Mouse (Mus musculus) erythroblast, embryonic 14.5 days (primary cell): ENCODE results near the gene Col15a1. TPM values are rescaled to one million over a fixed set of nuclear protein-coding genes. Genes with fewer than 3 reads are reported as not detected.

Source experiments
- H3K27me3 ChIP-seq: 2 replicates; pipeline ENCODE4 v1.6.1; 2012; ENCODE audit warnings: inconsistent platforms; ENCODE audit not compliant: control insufficient read depth
- H3K36me3 ChIP-seq: 2 replicates; pipeline ENCODE4 v1.6.1; 2012; ENCODE audit warnings: mild to moderate bottlenecking, inconsistent platforms; ENCODE audit not compliant: control insufficient read depth
- H3K4me1 ChIP-seq: 2 replicates; pipeline ENCODE4 v1.6.1; 2012; ENCODE audit warnings: inconsistent platforms; ENCODE audit not compliant: control insufficient read depth
- H3K4me3 ChIP-seq: replicated peaks from 2 replicates; pipeline ENCODE3; 2012; ENCODE audit warnings: moderate library complexity, mild to moderate bottlenecking, inconsistent platforms
- H3K9me3 ChIP-seq: 2 replicates; pipeline ENCODE4 v1.6.1; 2012; ENCODE audit warnings: low read length, inconsistent platforms, mixed read lengths; ENCODE audit not compliant: control insufficient read depth
- GATA1 ChIP-seq: IDR thresholded peaks from 2 replicates; pipeline ENCODE4 v1.6.1; 2012; ENCODE audit warnings: low read length, inconsistent platforms, mixed read lengths
- TAL1 ChIP-seq: IDR thresholded peaks from 3 replicates; pipeline ENCODE4 v1.6.1; 2012; ENCODE audit warnings: low read length, inconsistent platforms, mixed read lengths
- polyA plus RNA-seq: library from polyadenylated mRNA; stranded (reverse); fragments of >175 nt; gene quantifications from 2 replicates; pipeline ENCODE4 v1.2.3, GENCODE M21; 2012

The Col15a1 gene
- polyA plus RNA-seq, 1 experiment = not detected

DNA sequence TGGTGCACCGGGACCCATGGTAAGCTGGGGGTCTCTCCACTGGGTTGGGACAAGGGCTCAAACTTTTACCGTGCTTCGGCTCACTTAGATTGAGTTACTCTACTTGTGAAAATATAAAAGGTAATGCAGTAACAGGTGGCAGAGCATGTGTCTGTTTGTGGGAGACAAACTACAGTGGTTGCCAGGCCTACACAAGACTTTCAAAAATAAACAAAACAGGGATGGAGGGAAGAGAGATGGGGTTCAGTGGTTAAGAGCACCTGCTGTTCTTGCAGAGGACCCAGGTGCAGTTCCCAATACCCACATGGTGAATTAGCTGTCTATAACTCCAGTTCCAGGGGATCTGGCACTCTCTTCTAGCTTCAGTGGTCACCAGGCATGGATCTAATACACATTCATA lies 81.6 kb downstream of the Col15a1 start:
- no peak overlapping the region for H3K4me3 ChIP-seq
- TF ChIP-seq GATA1 (no peak), TAL1 (no peak)

DNA sequence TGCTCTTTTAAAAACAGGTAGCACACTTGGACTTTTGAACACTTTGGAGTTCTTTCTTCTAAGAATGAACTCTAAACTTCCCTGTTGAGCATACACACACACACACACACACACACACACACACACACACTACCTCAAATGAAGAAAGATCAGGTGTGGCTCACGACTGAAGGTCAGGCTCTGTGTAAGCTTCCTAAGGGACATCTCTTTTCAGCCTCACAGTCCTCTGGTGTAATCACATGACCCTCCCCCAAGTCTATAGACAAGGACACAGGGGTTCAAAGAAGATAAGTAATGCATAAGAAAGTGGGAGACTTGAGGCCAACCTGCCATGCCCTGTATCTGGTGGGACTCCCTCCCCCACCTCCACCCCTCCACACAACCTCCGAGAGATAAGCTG lies 82.5 kb downstream of the Col15a1 start:
- Histone ChIP-seq H3K4me1 (peaks cover 53% of the 10 kb centered on the region), H3K9me3 (no peaks in the 10 kb centered on the region), H3K36me3 (no peaks in the 10 kb centered on the region), H3K27me3 (no peaks in the 10 kb centered on the region), H3K4me3 (no peak overlapping the region)
- TF ChIP-seq TAL1 = no peak
- TF ChIP-seq GATA1 = no peak

More for the DNA sequence above, 81.6 kb downstream of the Col15a1 start:
- no peaks in the 10 kb centered on the region for H3K27me3 ChIP-seq
- no peaks in the 10 kb centered on the region for H3K36me3 ChIP-seq
- H3K9me3 ChIP-seq = no peaks in the 10 kb centered on the region
- H3K4me1 ChIP-seq = peaks cover 51% of the 10 kb centered on the region

DNA sequence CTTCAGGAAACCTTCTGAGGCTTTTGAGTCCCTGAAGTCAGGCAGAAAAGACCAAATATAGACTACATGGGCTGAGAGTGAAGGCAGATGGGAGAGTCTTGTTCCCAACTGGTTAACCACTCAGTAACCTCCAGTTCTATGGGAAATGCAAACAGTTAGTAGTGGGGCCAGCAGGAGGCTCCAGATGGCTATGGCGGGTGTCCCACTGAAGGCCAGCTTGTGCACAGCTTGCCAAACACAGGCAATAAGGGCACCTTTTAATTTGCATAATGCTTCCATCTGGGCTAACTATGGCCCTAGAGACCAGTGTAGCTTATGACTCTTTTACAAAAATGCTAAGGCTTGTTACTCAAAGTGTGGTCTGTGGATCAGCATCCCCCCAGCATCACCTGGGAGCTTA lies 83.1 kb downstream of the Col15a1 start:
- no peak overlapping the region for H3K4me3 ChIP-seq
- no peaks in the 10 kb centered on the region for H3K9me3 ChIP-seq
- no peaks in the 10 kb centered on the region for H3K36me3 ChIP-seq
- no peaks in the 10 kb centered on the region for H3K27me3 ChIP-seq
- peaks cover 57% of the 10 kb centered on the region for H3K4me1 ChIP-seq
- TF ChIP-seq TAL1 (no peak), GATA1 (no peak)

DNA sequence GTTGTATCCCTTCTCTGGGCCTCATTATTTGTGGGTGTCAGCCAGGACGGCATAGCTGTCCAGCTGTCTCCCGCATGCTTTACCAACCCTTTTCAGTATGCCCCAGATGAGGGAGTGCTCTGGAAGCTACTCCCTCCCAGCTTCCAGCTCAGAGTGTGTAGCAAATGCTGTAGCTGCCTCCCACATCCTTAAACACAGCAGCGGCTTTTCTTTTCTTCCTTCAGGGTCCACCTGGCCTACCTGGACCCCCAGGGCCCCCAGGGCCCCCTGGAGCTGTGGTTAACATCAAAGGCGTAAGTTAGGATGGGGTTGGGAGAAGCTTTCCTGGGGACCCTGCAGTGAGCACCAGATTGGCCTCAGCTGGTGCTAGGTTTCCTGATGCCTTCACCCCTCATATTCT lies 85.0 kb downstream of the Col15a1 start:
- H3K4me1 ChIP-seq = peaks cover 68% of the 10 kb centered on the region
- H3K4me3 ChIP-seq = no peak overlapping the region
- no peaks in the 10 kb centered on the region for H3K27me3 ChIP-seq
- no peaks in the 10 kb centered on the region; the same call in 1 of the 2 replicates for H3K36me3 ChIP-seq
- no peak for TF ChIP-seq GATA1
- TF ChIP-seq TAL1 = no peak
- no peaks in the 10 kb centered on the region for H3K9me3 ChIP-seq

DNA sequence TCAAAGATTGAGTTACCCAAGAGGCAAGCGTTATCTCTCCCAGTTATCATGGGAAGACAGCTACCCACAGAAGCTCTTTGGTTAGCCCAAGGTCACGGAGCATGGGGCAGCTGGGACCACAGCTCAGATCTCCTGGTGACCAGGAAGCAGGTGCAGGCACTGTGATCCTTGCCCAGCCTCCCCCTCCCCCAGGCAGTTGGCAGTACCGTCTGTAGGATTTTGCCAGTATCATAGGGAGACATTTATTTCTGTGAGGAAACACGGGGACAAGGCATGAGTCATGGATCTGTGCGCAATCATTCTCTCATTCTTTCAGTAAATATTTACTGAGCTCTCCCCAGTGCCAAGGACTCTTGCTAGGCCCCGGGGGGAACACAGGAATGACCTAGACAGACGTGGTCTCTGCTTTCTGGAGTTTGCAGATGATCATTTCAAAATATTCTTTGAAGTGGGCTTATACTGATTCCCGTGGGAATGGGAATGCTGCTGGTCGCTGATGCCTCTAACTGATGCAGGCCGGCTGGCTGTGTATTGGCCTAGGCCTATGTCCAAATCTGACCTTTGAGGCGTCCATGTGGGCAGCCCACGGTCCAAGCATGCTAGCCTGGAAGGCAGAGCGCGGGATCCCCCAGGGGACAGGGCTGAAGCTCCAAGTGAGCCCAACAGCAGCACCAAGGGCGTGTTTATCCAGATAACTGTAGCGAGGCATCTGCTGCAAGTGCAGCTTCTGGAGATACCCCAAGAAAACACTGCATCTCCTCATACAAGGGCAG lies 86.0 kb downstream of the Col15a1 start:
- Histone ChIP-seq H3K4me3 (peak overlapping the region; percentile 50), H3K9me3 (peaks cover 4% of the 10 kb centered on the region), H3K36me3 (peaks cover 3% of the 10 kb centered on the region; the same call in 1 of the 2 replicates), H3K27me3 (no peaks in the 10 kb centered on the region), H3K4me1 (peaks cover 73% of the 10 kb centered on the region)
- TF ChIP-seq GATA1 (peak; percentile 61; the same call in 1 of the 2 replicates), TAL1 (no peak)

DNA sequence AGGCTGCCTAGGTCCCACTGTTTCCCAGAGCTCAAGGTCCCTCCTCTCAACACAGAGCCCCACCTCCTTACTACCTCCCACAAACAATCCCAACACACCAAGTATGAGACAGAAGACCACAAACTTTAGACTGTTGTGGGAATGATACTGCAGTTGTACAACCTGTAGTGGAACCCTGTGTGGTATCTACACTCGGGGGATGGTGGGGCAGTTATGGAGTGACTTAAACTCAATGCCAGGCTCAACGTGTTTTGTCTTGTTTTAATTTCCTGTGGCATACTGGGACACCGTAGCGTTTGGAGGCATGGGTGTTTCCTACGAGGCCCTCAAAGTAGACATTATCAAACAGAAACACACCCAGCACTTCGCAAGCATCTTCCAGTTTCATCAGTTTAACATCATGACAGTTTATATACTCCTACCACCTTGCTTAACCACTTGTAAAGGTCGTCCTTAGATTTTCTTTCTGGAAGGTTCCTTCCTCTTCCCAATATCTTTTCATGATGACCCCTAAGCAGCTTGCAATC lies 86.6 kb downstream of the Col15a1 start:
- H3K4me1 ChIP-seq = peaks cover 73% of the 10 kb centered on the region
- H3K27me3 ChIP-seq = no peaks in the 10 kb centered on the region
- peaks cover 3% of the 10 kb centered on the region; the same call in 1 of the 2 replicates for H3K36me3 ChIP-seq
- H3K4me3 ChIP-seq = peak overlapping the region; percentile 50
- TF ChIP-seq GATA1 (no peak), TAL1 (no peak; the same call in 2 of the 3 replicates)
- H3K9me3 ChIP-seq = peaks cover 6% of the 10 kb centered on the region

DNA sequence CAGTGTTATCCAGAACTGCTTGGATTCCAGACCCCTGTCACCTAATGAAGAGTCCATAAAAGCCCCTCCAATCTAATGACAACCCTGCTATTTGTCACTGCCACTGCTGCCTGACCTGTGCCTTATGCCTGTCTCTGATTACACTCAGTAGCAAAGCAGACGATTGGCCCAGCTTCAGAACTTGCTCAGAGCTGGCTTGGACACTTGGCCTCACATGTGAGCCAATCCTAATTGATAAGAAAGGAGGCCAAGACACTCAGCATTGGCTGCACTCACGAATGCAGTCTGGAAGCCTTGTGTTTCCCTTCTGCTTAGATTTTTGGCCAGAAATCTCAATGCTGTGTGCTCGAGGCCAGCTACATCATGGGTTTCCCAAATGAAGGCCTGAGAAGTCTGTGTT lies 87.6 kb downstream of the Col15a1 start:
- Histone ChIP-seq H3K27me3 (no peaks in the 10 kb centered on the region), H3K4me1 (peaks cover 71% of the 10 kb centered on the region), H3K9me3 (peaks cover 6% of the 10 kb centered on the region), H3K4me3 (no peak overlapping the region), H3K36me3 (peaks cover 3% of the 10 kb centered on the region; the same call in 1 of the 2 replicates)
- TF ChIP-seq GATA1 (no peak), TAL1 (no peak)

DNA sequence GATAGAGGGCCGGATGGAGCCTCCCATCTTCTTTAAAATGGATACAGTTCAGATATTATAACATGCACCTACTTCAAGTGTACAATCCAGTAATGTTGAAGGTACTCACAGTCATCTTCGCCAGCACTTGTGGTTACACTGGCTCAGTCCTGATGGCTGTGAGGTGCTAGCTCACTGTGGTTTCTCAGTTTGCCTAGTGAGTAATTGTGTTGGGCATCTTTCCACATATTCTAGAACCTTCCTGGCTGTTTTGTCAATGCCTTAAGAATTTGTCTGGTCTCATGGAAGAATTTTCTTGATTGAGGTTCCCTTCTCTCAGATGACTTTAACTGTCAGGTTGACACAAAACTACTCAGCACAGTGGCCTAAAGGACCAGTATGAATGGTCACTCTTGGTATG lies 92.7 kb downstream of the Col15a1 start:
- H3K4me1 ChIP-seq = peaks cover 32% of the 10 kb centered on the region
- H3K4me3 ChIP-seq = no peak overlapping the region
- H3K27me3 ChIP-seq = no peaks in the 10 kb centered on the region; the same call in 1 of the 2 replicates
- peaks cover 6% of the 10 kb centered on the region for H3K9me3 ChIP-seq
- H3K36me3 ChIP-seq = peaks cover 3% of the 10 kb centered on the region; the same call in 1 of the 2 replicates
- TF ChIP-seq TAL1 (no peak), GATA1 (no peak)

DNA sequence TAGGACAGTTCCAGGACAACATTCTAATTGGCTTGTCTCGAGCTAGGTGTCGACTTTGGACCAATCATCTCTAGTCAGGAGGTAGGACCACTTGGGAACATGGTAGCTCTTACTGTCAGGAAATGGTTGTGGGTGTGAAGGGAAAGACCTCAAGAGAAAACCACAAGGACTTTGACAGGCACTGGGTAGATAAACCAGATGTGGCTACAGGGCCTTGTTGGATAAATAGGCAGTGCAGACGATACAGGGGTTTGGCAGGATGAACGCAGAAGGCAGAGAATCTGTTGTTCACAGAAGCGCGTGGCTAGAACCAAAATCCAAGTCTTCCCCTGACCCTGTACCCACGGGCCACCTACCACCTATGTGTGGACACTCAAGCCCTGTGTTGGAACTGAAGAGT lies 94.6 kb downstream of the Col15a1 start:
- Histone ChIP-seq H3K36me3 (peaks cover 3% of the 10 kb centered on the region; the same call in 1 of the 2 replicates), H3K9me3 (peaks cover 6% of the 10 kb centered on the region), H3K27me3 (no peaks in the 10 kb centered on the region; the same call in 1 of the 2 replicates), H3K4me1 (peaks cover 17% of the 10 kb centered on the region), H3K4me3 (no peak overlapping the region)
- TF ChIP-seq GATA1 = no peak
- no peak for TF ChIP-seq TAL1
